8 mouse cellular contexts compared by ENCODE assay signal in genomic region chr8:76900155-76901141, GRCm38 (mm10). TPM values are rescaled to one million over a fixed set of nuclear protein-coding genes. Genes with fewer than 3 reads are reported as not detected.
A peak's percentile ranks its signal among the peaks of the same experiment; 100 is the strongest.
DNase-seq lines count a peak whose midpoint lies in the region; ATAC-seq lines count a peak whose summit lies in the region.

No protein-coding gene starts in this region.

- peak overlapping the region; percentile 96 for H3K4me3 ChIP-seq in megakaryocyte, embryonic 14.5 days (replicated peaks)
- H3K4me3 ChIP-seq in intestine, embryonic 16.5 days (ENCODE audit: low read length): peak overlapping the region; percentile 75
- H3K4me3 ChIP-seq in midbrain, embryonic 14.5 days (replicated peaks; ENCODE audit: low read depth, low read length): peak overlapping the region; percentile 63

- no peak for ATAC-seq in megakaryocyte, adult 5-6 weeks (ENCODE audit: poor library complexity, severe bottlenecking)
- ATAC-seq in intestine, embryonic 16.5 days: no peak
- ATAC-seq in midbrain, embryonic 14.5 days (ENCODE audit: low FRiP score, low TSS enrichment): no peak

- 0 out of 2 replicates have a peak, but pooled peaks cover 6% of the 10 kb centered on the region for H3K9me3 ChIP-seq in megakaryocyte, embryonic 14.5 days
- H3K9me3 ChIP-seq in intestine, embryonic 16.5 days (ENCODE audit: control insufficient read depth, low read length): no peaks in the 10 kb centered on the region
- no peaks in the 10 kb centered on the region for H3K9me3 ChIP-seq in midbrain, embryonic 14.5 days (ENCODE audit: control insufficient read depth, low read length)

- peak overlapping the region; percentile 99 for H3K4me2 ChIP-seq in intestine, embryonic 16.5 days (ENCODE audit: low read depth, low read length)
- peak overlapping the region; percentile 100 for H3K4me2 ChIP-seq in midbrain, embryonic 14.5 days (ENCODE audit: low read length)

- peak; percentile 41 for DNase-seq in embryo, embryonic 10 days (ENCODE audit: low spot score)
- DNase-seq in gastrocnemius, postnatal 4 days (ENCODE audit: low spot score in 2 of 2): peak; percentile 41 to 49
- DNase-seq in left cerebral cortex, postnatal 36 days (ENCODE audit: low spot score in 2 of 2): peak; percentile 57 to 60
- peak; percentile 59 for DNase-seq in midbrain, embryonic 14.5 days
- DNase-seq in thymus, postnatal 14 days: peak; percentile 5

- intact Hi-C loops in left cerebral cortex, postnatal 36 days (cut with DNase I): loop anchor here (10.0 kb wide), 2 partner anchors 334 to 826 kb away; no protein-coding TSS in a partner anchor

- under 1% methylated on average over 58 of the region's 58 CpGs for WGBS in intestine, embryonic 16.5 days
- WGBS in midbrain, embryonic 14.5 days: under 1% methylated on average over 58 of the region's 58 CpGs

- no peak overlapping the region for H3K27ac ChIP-seq in intestine, embryonic 16.5 days (ENCODE audit: low read length)
- no peak overlapping the region for H3K27ac ChIP-seq in midbrain, embryonic 14.5 days (replicated peaks; ENCODE audit: low read depth, low read length)

- H3K36me3 ChIP-seq in megakaryocyte, embryonic 14.5 days (replicated peaks; ENCODE audit: low read length): no peaks in the 10 kb centered on the region
- H3K36me3 ChIP-seq in intestine, embryonic 16.5 days (ENCODE audit: control insufficient read depth, insufficient read depth, low read length): no peaks in the 10 kb centered on the region
- H3K36me3 ChIP-seq in midbrain, embryonic 14.5 days (ENCODE audit: control insufficient read depth, insufficient read depth, low read length): no peaks in the 10 kb centered on the region

- H3K9ac ChIP-seq in intestine, embryonic 16.5 days (ENCODE audit: low read depth, low read length): peak overlapping the region; percentile 77
- peak overlapping the region; percentile 55 for H3K9ac ChIP-seq in midbrain, embryonic 14.5 days (replicated peaks; ENCODE audit: low read length)

- H3K27me3 ChIP-seq in megakaryocyte, embryonic 14.5 days (replicated peaks): peaks cover 60% of the 10 kb centered on the region
- peaks cover 7% of the 10 kb centered on the region; the same call in 1 of the 2 replicates for H3K27me3 ChIP-seq in intestine, embryonic 16.5 days (replicated peaks; ENCODE audit: control insufficient read depth, insufficient read depth, low read length)
- peaks cover 41% of the 10 kb centered on the region for H3K27me3 ChIP-seq in midbrain, embryonic 14.5 days (ENCODE audit: control insufficient read depth, insufficient read depth, low read length)

- H3K4me1 ChIP-seq in megakaryocyte, embryonic 14.5 days: peaks cover 40% of the 10 kb centered on the region
- H3K4me1 ChIP-seq in intestine, embryonic 16.5 days (ENCODE audit: control insufficient read depth, insufficient read depth, low read length): peaks cover 20% of the 10 kb centered on the region
- H3K4me1 ChIP-seq in midbrain, embryonic 14.5 days (ENCODE audit: control insufficient read depth, insufficient read depth, low read length): peaks cover 11% of the 10 kb centered on the region

RNA-seq across cellular contexts. Expression of gene Nr3c2, which starts 1.2 kb away (rescaled TPM):
- not detected in 2 replicates for polyA plus RNA-seq in megakaryocyte, embryonic 14.5 days (2012; ENCODE audit: insufficient read depth, low replicate concordance)
- 0.16 and 0.21 TPM in 2 replicates for total RNA-seq in megakaryocyte, adult 5-6 weeks (2015)
- 0.15 and 1.8 TPM in 2 replicates for total RNA-seq in megakaryocyte, adult 5-6 weeks (2017)
- 10 to 100 TPM; 11.8 to 15.8 TPM for total RNA-seq in gastrocnemius, postnatal 4 days (2021)
- 4.0 and 4.4 TPM in 2 replicates for polyA plus RNA-seq in intestine, embryonic 16.5 days (2015; fragmentation: Nextera tagmentation; extraction: Ambion mirVana)
- 10 to 100 TPM; 29.1 to 35.6 TPM for total RNA-seq in left cerebral cortex, postnatal 36 days (2021)
- 1.6 and 1.8 TPM in 2 replicates for polyA plus RNA-seq in midbrain, embryonic 14.5 days (2014; fragmentation: Nextera tagmentation; extraction: Ambion mirVana)

Comparison
In these comparisons a context has a peak if more than half of its experiments do, and no peak if none do; other contexts are left out.
1. DNase-seq: peak in every context shown above with its lines; median percentile 59 in midbrain, embryonic 14.5 days; 58 in left cerebral cortex, postnatal 36 days; 45 in gastrocnemius, postnatal 4 days; 41 in embryo, embryonic 10 days; 5 in thymus, postnatal 14 days.
2. RNA of gene Nr3c2, which starts 1.2 kb away (total RNA-seq): 29.1 to 35.6 TPM in left cerebral cortex, postnatal 36 days and 11.8 to 15.8 TPM in gastrocnemius, postnatal 4 days; 0.15 to 1.8 TPM in megakaryocyte, adult 5-6 weeks; every median in the first group is over 4 times any median in the second.
3. Peak in every context shown above with its lines, with median percentiles within 50 percentile points of each other: H3K4me3 ChIP-seq.